Mouse (Mus musculus): ENCODE results near the gene Nck1. TPM values are rescaled to one million over a fixed set of nuclear protein-coding genes. Genes with fewer than 3 reads are reported as not detected.

Gene Nck1
- polyA plus RNA-seq, 1 experiment from 2014 or later, result 57.8 TPM

- Histone ChIP-seq H3K9me3 (ENCODE audit: control insufficient read depth, low read length) (no peaks in the 10 kb centered on the region), H3K4me2 (ENCODE audit: low read depth, low read length) (no peak overlapping the region), H3K4me3 (ENCODE audit: low read length) (no peak overlapping the region), H3K9ac (ENCODE audit: low read depth, low read length) (no peak overlapping the region), H3K4me1 (ENCODE audit: control insufficient read depth, insufficient read depth, low read length) (peaks cover 8% of the 10 kb centered on the region; the same call in 1 of the 2 replicates), H3K27ac (ENCODE audit: low read length) (no peak overlapping the region), H3K27me3 (replicated peaks; ENCODE audit: control insufficient read depth, insufficient read depth, low read length) (no peaks in the 10 kb centered on the region), H3K36me3 (ENCODE audit: control insufficient read depth, insufficient read depth, low read length) (no peaks in the 10 kb centered on the region)
- 68% methylated on average over 3 of the region's 3 CpGs for WGBS
- peak; percentile 81; the same call in 1 of the 2 replicates for ATAC-seq
Observed at GRCm38 (mm10) chr9:100466743-100467142, 79.2 kb downstream of the Nck1 start.

GRCm38 (mm10) chr9:100465988-100466387 lies 79.9 kb downstream of the Nck1 start:
- no peaks in the 10 kb centered on the region for H3K9me3 ChIP-seq (ENCODE audit: control insufficient read depth, low read length)
- no peak overlapping the region for H3K9ac ChIP-seq (ENCODE audit: low read depth, low read length)
- 93% methylated on average over 9 of the region's 9 CpGs for WGBS
- no peak for ATAC-seq
- H3K4me3 ChIP-seq (ENCODE audit: low read length), result no peak overlapping the region
- no peak overlapping the region for H3K27ac ChIP-seq (ENCODE audit: low read length)
- no peaks in the 10 kb centered on the region for H3K27me3 ChIP-seq (replicated peaks; ENCODE audit: control insufficient read depth, insufficient read depth, low read length)
- no peaks in the 10 kb centered on the region for H3K36me3 ChIP-seq (ENCODE audit: control insufficient read depth, insufficient read depth, low read length)
- no peak overlapping the region for H3K4me2 ChIP-seq (ENCODE audit: low read depth, low read length)
- H3K4me1 ChIP-seq (ENCODE audit: control insufficient read depth, insufficient read depth, low read length), result peaks cover 7% of the 10 kb centered on the region; the same call in 1 of the 2 replicates

- Histone ChIP-seq H3K36me3 (ENCODE audit: control insufficient read depth, insufficient read depth, low read length) (no peaks in the 10 kb centered on the region), H3K4me1 (ENCODE audit: control insufficient read depth, insufficient read depth, low read length) (0 out of 2 replicates have a peak, but pooled peaks cover 4% of the 10 kb centered on the region), H3K4me3 (ENCODE audit: low read length) (no peak overlapping the region), H3K27ac (ENCODE audit: low read length) (no peak overlapping the region), H3K27me3 (replicated peaks; ENCODE audit: control insufficient read depth, insufficient read depth, low read length) (no peaks in the 10 kb centered on the region), H3K9me3 (ENCODE audit: control insufficient read depth, low read length) (no peaks in the 10 kb centered on the region), H3K4me2 (ENCODE audit: low read depth, low read length) (no peak overlapping the region), H3K9ac (ENCODE audit: low read depth, low read length) (no peak overlapping the region)
- no peak for ATAC-seq
- 93% methylated on average over 5 of the region's 5 CpGs for WGBS
Observed at GRCm38 (mm10) chr9:100465380-100465779, 80.6 kb downstream of the Nck1 start.

GRCm38 (mm10) chr9:100463771-100464170 lies 82.2 kb downstream of the Nck1 start:
- no peaks in the 10 kb centered on the region for H3K36me3 ChIP-seq (ENCODE audit: control insufficient read depth, insufficient read depth, low read length)
- no peaks in the 10 kb centered on the region for H3K9me3 ChIP-seq (ENCODE audit: control insufficient read depth, low read length)
- no peak overlapping the region for H3K4me2 ChIP-seq (ENCODE audit: low read depth, low read length)
- H3K27ac ChIP-seq (ENCODE audit: low read length), result no peak overlapping the region
- WGBS, result 66% methylated on average over 2 of the region's 2 CpGs
- 0 out of 2 replicates have a peak, but pooled peaks cover 4% of the 10 kb centered on the region for H3K4me1 ChIP-seq (ENCODE audit: control insufficient read depth, insufficient read depth, low read length)
- no peak overlapping the region for H3K9ac ChIP-seq (ENCODE audit: low read depth, low read length)
- no peak for ATAC-seq
- H3K27me3 ChIP-seq (replicated peaks; ENCODE audit: control insufficient read depth, insufficient read depth, low read length), result no peaks in the 10 kb centered on the region
- no peak overlapping the region for H3K4me3 ChIP-seq (ENCODE audit: low read length)

GRCm38 (mm10) chr9:100462098-100462497 lies 83.8 kb downstream of the Nck1 start:
- H3K27ac ChIP-seq (ENCODE audit: low read length), result no peak overlapping the region
- ATAC-seq, result no peak
- no peak overlapping the region for H3K9ac ChIP-seq (ENCODE audit: low read depth, low read length)
- no peak overlapping the region for H3K4me3 ChIP-seq (ENCODE audit: low read length)
- no peaks in the 10 kb centered on the region for H3K27me3 ChIP-seq (replicated peaks; ENCODE audit: control insufficient read depth, insufficient read depth, low read length)
- H3K36me3 ChIP-seq (ENCODE audit: control insufficient read depth, insufficient read depth, low read length), result no peaks in the 10 kb centered on the region
- 0 out of 2 replicates have a peak, but pooled peaks cover 4% of the 10 kb centered on the region for H3K4me1 ChIP-seq (ENCODE audit: control insufficient read depth, insufficient read depth, low read length)
- H3K9me3 ChIP-seq (ENCODE audit: control insufficient read depth, low read length), result no peaks in the 10 kb centered on the region
- H3K4me2 ChIP-seq (ENCODE audit: low read depth, low read length), result no peak overlapping the region
- WGBS, result 89% methylated on average over 4 of the region's 4 CpGs

- WGBS, result 84% methylated on average over 9 of the region's 9 CpGs
- H3K27me3 ChIP-seq (replicated peaks; ENCODE audit: control insufficient read depth, insufficient read depth, low read length), result no peaks in the 10 kb centered on the region
- H3K27ac ChIP-seq (ENCODE audit: low read length), result no peak overlapping the region
- ATAC-seq, result no peak
- no peak overlapping the region for H3K4me2 ChIP-seq (ENCODE audit: low read depth, low read length)
- no peaks in the 10 kb centered on the region for H3K36me3 ChIP-seq (ENCODE audit: control insufficient read depth, insufficient read depth, low read length)
- no peak overlapping the region for H3K4me3 ChIP-seq (ENCODE audit: low read length)
- 0 out of 2 replicates have a peak, but pooled peaks cover under 1% of the 10 kb centered on the region for H3K4me1 ChIP-seq (ENCODE audit: control insufficient read depth, insufficient read depth, low read length)
- no peak overlapping the region for H3K9ac ChIP-seq (ENCODE audit: low read depth, low read length)
- H3K9me3 ChIP-seq (ENCODE audit: control insufficient read depth, low read length), result no peaks in the 10 kb centered on the region
Observed at GRCm38 (mm10) chr9:100461671-100462070, 84.3 kb downstream of the Nck1 start.

GRCm38 (mm10) chr9:100460203-100460602 lies 85.7 kb downstream of the Nck1 start:
- Histone ChIP-seq H3K9me3 (ENCODE audit: control insufficient read depth, low read length) (no peaks in the 10 kb centered on the region), H3K9ac (ENCODE audit: low read depth, low read length) (0 out of 2 replicates have a peak overlapping the region, but pooled peaks have one; percentile 24), H3K27me3 (replicated peaks; ENCODE audit: control insufficient read depth, insufficient read depth, low read length) (no peaks in the 10 kb centered on the region), H3K36me3 (ENCODE audit: control insufficient read depth, insufficient read depth, low read length) (no peaks in the 10 kb centered on the region), H3K27ac (ENCODE audit: low read length) (no peak overlapping the region), H3K4me2 (ENCODE audit: low read depth, low read length) (no peak overlapping the region), H3K4me1 (ENCODE audit: control insufficient read depth, insufficient read depth, low read length) (no peaks in the 10 kb centered on the region), H3K4me3 (ENCODE audit: low read length) (no peak overlapping the region)
- ATAC-seq, result no peak
- 91% methylated on average over 9 of the region's 9 CpGs for WGBS

- no peak for ATAC-seq
- H3K27ac ChIP-seq (ENCODE audit: low read length), result no peak overlapping the region
- H3K9me3 ChIP-seq (ENCODE audit: control insufficient read depth, low read length), result no peaks in the 10 kb centered on the region
- WGBS, result 76% methylated on average over 17 of the region's 17 CpGs
- peaks cover 12% of the 10 kb centered on the region for H3K4me1 ChIP-seq (ENCODE audit: control insufficient read depth, insufficient read depth, low read length)
- no peaks in the 10 kb centered on the region for H3K27me3 ChIP-seq (replicated peaks; ENCODE audit: control insufficient read depth, insufficient read depth, low read length)
- no peaks in the 10 kb centered on the region for H3K36me3 ChIP-seq (ENCODE audit: control insufficient read depth, insufficient read depth, low read length)
- no peak overlapping the region for H3K4me3 ChIP-seq (ENCODE audit: low read length)
- no peak overlapping the region for H3K9ac ChIP-seq (ENCODE audit: low read depth, low read length)
- no peak overlapping the region for H3K4me2 ChIP-seq (ENCODE audit: low read depth, low read length)
Observed at GRCm38 (mm10) chr9:100457971-100458681, 87.8 kb downstream of the Nck1 start.

- no peaks in the 10 kb centered on the region for H3K36me3 ChIP-seq (ENCODE audit: control insufficient read depth, insufficient read depth, low read length)
- H3K27me3 ChIP-seq (replicated peaks; ENCODE audit: control insufficient read depth, insufficient read depth, low read length), result no peaks in the 10 kb centered on the region
- peaks cover 18% of the 10 kb centered on the region for H3K4me1 ChIP-seq (ENCODE audit: control insufficient read depth, insufficient read depth, low read length)
- H3K27ac ChIP-seq (ENCODE audit: low read length), result no peak overlapping the region
- peak; percentile 29 for ATAC-seq
- peak overlapping the region; percentile 64 for H3K9ac ChIP-seq (ENCODE audit: low read depth, low read length)
- H3K9me3 ChIP-seq (ENCODE audit: control insufficient read depth, low read length), result no peaks in the 10 kb centered on the region
- H3K4me2 ChIP-seq (ENCODE audit: low read depth, low read length), result peak overlapping the region; percentile 83
- H3K4me3 ChIP-seq (ENCODE audit: low read length), result peak overlapping the region; percentile 54
- 15% methylated on average over 9 of the region's 9 CpGs for WGBS
Observed at GRCm38 (mm10) chr9:100454664-100454993, 91.3 kb downstream of the Nck1 start.
